Mouse (Mus musculus) embryo, embryonic 10 days (tissue): Measurements from ENCODE around the gene Dync2h1.
"Not testable (repeated sequence)": the region's sequence is repeated elsewhere in the genome, so short reads cannot be mapped to it uniquely, and the experiment has no call there.

Source experiments
- DNase-seq: peaks from one replicate; pipeline ENCODE4 v3.0.0-alpha.2; 2015; ENCODE audit warnings: low spot score

Dync2h1 gene

GRCm38 (mm10) chr9:7184172-7184896 lies at the start of gene Dync2h1, which contains the start of gene Dcun1d5:
Dync2h1 (minus strand) TSS chr9:7184446.
Dcun1d5 (plus strand) TSS chr9:7184520.
- peak; percentile 95 for DNase-seq

GRCm38 (mm10) chr9:7221460-7221859 lies 37.2 kb upstream of the Dync2h1 start:
- no peak for DNase-seq

- DNase-seq, result no peak
Observed at GRCm38 (mm10) chr9:7221024-7221423, 36.8 kb upstream of the Dync2h1 start.

GRCm38 (mm10) chr9:7216240-7216639 lies 32.0 kb upstream of the Dync2h1 start:
- DNase-seq, result peak; percentile 18

- DNase-seq, result not testable (repeated sequence)
Observed at GRCm38 (mm10) chr9:7190694-7191093, 6.4 kb upstream of the Dync2h1 start.

GRCm38 (mm10) chr9:7184897-7185291 lies 648 bp upstream of the Dync2h1 start:
- DNase-seq, result peak; percentile 50

GRCm38 (mm10) chr9:7176618-7177610 lies 7.3 kb downstream of the Dync2h1 start:
- peak; percentile 97 for DNase-seq

GRCm38 (mm10) chr9:7173756-7174155 lies 10.5 kb downstream of the Dync2h1 start:
- DNase-seq, result no peak

- no peak for DNase-seq
Observed at GRCm38 (mm10) chr9:7167339-7167998, 16.8 kb downstream of the Dync2h1 start.

- no peak for DNase-seq
Observed at GRCm38 (mm10) chr9:7160688-7161087, 23.6 kb downstream of the Dync2h1 start.

- DNase-seq, result no peak
Observed at GRCm38 (mm10) chr9:7159718-7160117, 24.5 kb downstream of the Dync2h1 start.

GRCm38 (mm10) chr9:7158605-7159004 lies 25.6 kb downstream of the Dync2h1 start:
- no peak for DNase-seq

- no peak for DNase-seq
Observed at GRCm38 (mm10) chr9:7154391-7154790, 29.9 kb downstream of the Dync2h1 start.

GRCm38 (mm10) chr9:7122863-7123262 lies 61.4 kb downstream of the Dync2h1 start:
- no peak for DNase-seq

GRCm38 (mm10) chr9:7110166-7110565 lies 74.1 kb downstream of the Dync2h1 start:
- no peak for DNase-seq

- DNase-seq, result no peak
Observed at GRCm38 (mm10) chr9:7101361-7101760, 82.9 kb downstream of the Dync2h1 start.

- DNase-seq, result no peak
Observed at GRCm38 (mm10) chr9:7074625-7075024, 109.6 kb downstream of the Dync2h1 start.

GRCm38 (mm10) chr9:7070846-7071245 lies 113.4 kb downstream of the Dync2h1 start:
- DNase-seq, result no peak

- DNase-seq, result peak; percentile 25
Observed at GRCm38 (mm10) chr9:7050588-7050987, 133.7 kb downstream of the Dync2h1 start.

GRCm38 (mm10) chr9:7042635-7043273 lies 141.5 kb downstream of the Dync2h1 start:
- DNase-seq, result no peak

GRCm38 (mm10) chr9:7041231-7041630 lies 143.0 kb downstream of the Dync2h1 start:
- no peak for DNase-seq

- DNase-seq, result no peak
Observed at GRCm38 (mm10) chr9:7032553-7032952, 151.7 kb downstream of the Dync2h1 start.
